10 mouse cellular contexts compared by ENCODE assay signal in the genomic region with DNA sequence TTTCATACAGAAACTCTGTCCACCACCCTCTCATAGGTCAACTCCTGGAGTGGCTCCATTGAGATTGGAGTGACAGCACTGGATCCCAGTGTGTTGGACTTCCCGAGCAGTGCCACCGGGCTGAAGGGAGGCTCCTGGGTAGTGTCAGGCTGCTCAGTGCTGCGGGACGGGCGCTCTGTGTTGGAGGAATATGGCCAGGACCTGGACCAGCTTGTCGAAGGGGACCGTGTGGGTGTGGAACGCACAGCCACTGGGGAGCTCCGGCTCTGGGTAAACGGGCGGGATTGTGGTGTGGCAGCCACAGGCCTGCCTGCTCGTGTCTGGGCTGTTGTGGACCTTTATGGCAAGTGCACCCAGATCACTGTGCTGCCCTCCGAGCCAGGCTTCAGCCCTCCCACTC. TPM values are rescaled to one million over a fixed set of nuclear protein-coding genes. Genes with fewer than 3 reads are reported as not detected.
A peak's percentile ranks its signal among the peaks of the same experiment; 100 is the strongest.
DNase-seq lines count a peak whose midpoint lies in the region; ATAC-seq and TF ChIP-seq lines count a peak whose summit lies in the region.
"Had no signal": no experiment of that assay in that cellular context is flagged by ENCODE, and none has a peak within 500 bp of the region (broad histone marks: within the 10 kb centered on the region; RNA-seq: fewer than 3 reads in every experiment).

No protein-coding gene starts in this region.

- no peaks in the 10 kb centered on the region for H3K27me3 ChIP-seq in liver, embryonic 11.5 days (replicated peaks; ENCODE audit: control insufficient read depth, insufficient read depth, low read length)
- H3K27me3 ChIP-seq in embryonic facial prominence, embryonic 15.5 days: no peaks in the 10 kb centered on the region
- H3K27me3 ChIP-seq in intestine, embryonic 14.5 days (replicated peaks; ENCODE audit: control insufficient read depth, insufficient read depth, low read length): no peaks in the 10 kb centered on the region
- H3K27me3 ChIP-seq in midbrain, postnatal 0 days (ENCODE audit: insufficient read depth, low read length): no peaks in the 10 kb centered on the region

- DNase-seq in liver, embryonic 11.5 days (ENCODE audit: low spot score): no peak
- DNase-seq in liver: no peak
- no peak for DNase-seq in intestine, embryonic 14.5 days (ENCODE audit: low spot score)
- DNase-seq in midbrain, postnatal 0 days (ENCODE audit: low spot score): no peak
- DNase-seq in frontal cortex, postnatal 14 days (ENCODE audit: low spot score in 2 of 2): no peak
- no peak for DNase-seq in cerebellum, adult 11-12 months
- DNase-seq in thymus, postnatal 25 days: no peak
- DNase-seq: gastrocnemius, postnatal 14 days had no signal

- WGBS in liver, embryonic 11.5 days: 84% methylated on average over 13 of the region's 13 CpGs
- WGBS in embryonic facial prominence, embryonic 15.5 days: 87% methylated on average over 13 of the region's 13 CpGs
- 85% methylated on average over 13 of the region's 13 CpGs for WGBS in intestine, embryonic 14.5 days
- 91% methylated on average over 13 of the region's 13 CpGs for whole genome bisulfite sequencing in midbrain, postnatal 0 days

- no peak for TF ChIP-seq CTCF in midbrain, postnatal 0 days (IDR thresholded peaks at IDR 0.05)

- H3K4me2 ChIP-seq in liver, embryonic 11.5 days: peak overlapping the region; percentile 94
- H3K4me2 ChIP-seq in embryonic facial prominence, embryonic 15.5 days (replicated peaks): peak overlapping the region; percentile 83
- H3K4me2 ChIP-seq in intestine, embryonic 14.5 days (ENCODE audit: low read length): peak overlapping the region; percentile 76
- peak overlapping the region; percentile 86 for H3K4me2 ChIP-seq in midbrain, postnatal 0 days (ENCODE audit: low read depth, low read length, poor library complexity, severe bottlenecking)

- peaks cover 44% of the 10 kb centered on the region for H3K36me3 ChIP-seq in liver, embryonic 11.5 days (ENCODE audit: control insufficient read depth, insufficient read depth, low read length)
- H3K36me3 ChIP-seq in embryonic facial prominence, embryonic 15.5 days: peaks cover 42% of the 10 kb centered on the region
- peaks cover 49% of the 10 kb centered on the region for H3K36me3 ChIP-seq in intestine, embryonic 14.5 days (ENCODE audit: control insufficient read depth, insufficient read depth, low read length)
- H3K36me3 ChIP-seq in midbrain, postnatal 0 days (ENCODE audit: insufficient read depth, low read length): peaks cover 39% of the 10 kb centered on the region

- H3K9ac ChIP-seq in liver, embryonic 11.5 days (ENCODE audit: low read depth, low read length): peak overlapping the region; percentile 91
- no peak overlapping the region for H3K9ac ChIP-seq in embryonic facial prominence, embryonic 15.5 days
- peak overlapping the region; percentile 92; the same call in 1 of the 2 replicates for H3K9ac ChIP-seq in intestine, embryonic 14.5 days (ENCODE audit: low read length)
- peak overlapping the region; percentile 89; the same call in 1 of the 2 replicates for H3K9ac ChIP-seq in midbrain, postnatal 0 days (replicated peaks; ENCODE audit: low read length, poor library complexity, severe bottlenecking)

- H3K9me3 ChIP-seq in liver, embryonic 11.5 days (ENCODE audit: control insufficient read depth, low read length): no peaks in the 10 kb centered on the region
- H3K9me3 ChIP-seq in embryonic facial prominence, embryonic 15.5 days (replicated peaks): no peaks in the 10 kb centered on the region
- no peaks in the 10 kb centered on the region for H3K9me3 ChIP-seq in intestine, embryonic 14.5 days (ENCODE audit: control insufficient read depth, low read length)
- H3K9me3 ChIP-seq in midbrain, postnatal 0 days (ENCODE audit: low read length): no peaks in the 10 kb centered on the region

- H3K4me1 ChIP-seq in liver, embryonic 11.5 days (replicated peaks; ENCODE audit: control insufficient read depth, insufficient read depth, low read length): peaks cover 21% of the 10 kb centered on the region
- H3K4me1 ChIP-seq in embryonic facial prominence, embryonic 15.5 days: peaks cover 27% of the 10 kb centered on the region
- peaks cover 23% of the 10 kb centered on the region for H3K4me1 ChIP-seq in intestine, embryonic 14.5 days (replicated peaks; ENCODE audit: control insufficient read depth, insufficient read depth, low read length)
- H3K4me1 ChIP-seq in midbrain, postnatal 0 days (ENCODE audit: insufficient read depth, low read length): peaks cover 6% of the 10 kb centered on the region; the same call in 1 of the 2 replicates

- 0 out of 2 replicates have a peak overlapping the region, but pooled peaks have one; percentile 1 for H3K27ac ChIP-seq in liver, embryonic 11.5 days (ENCODE audit: low read depth, low read length)
- no peak overlapping the region for H3K27ac ChIP-seq in embryonic facial prominence, embryonic 15.5 days (replicated peaks)
- H3K27ac ChIP-seq in intestine, embryonic 14.5 days (ENCODE audit: low read depth): no peak overlapping the region
- 0 out of 2 replicates have a peak overlapping the region, but pooled peaks have one; percentile 94 for H3K27ac ChIP-seq in midbrain, postnatal 0 days (ENCODE audit: low read depth, low read length)

- peak overlapping the region; percentile 85 for H3K4me3 ChIP-seq in liver, embryonic 11.5 days (ENCODE audit: low read depth, low read length)
- peak overlapping the region; percentile 72 for H3K4me3 ChIP-seq in embryonic facial prominence, embryonic 15.5 days (replicated peaks)
- peak overlapping the region; percentile 70 for H3K4me3 ChIP-seq in intestine, embryonic 14.5 days (ENCODE audit: low read depth, low read length)
- no peak overlapping the region for H3K4me3 ChIP-seq in midbrain, postnatal 0 days (ENCODE audit: low read depth, low read length)

- no peak for ATAC-seq in liver, embryonic 11.5 days (replicated peaks; ENCODE audit: low FRiP score)
- ATAC-seq in embryonic facial prominence, embryonic 15.5 days (ENCODE audit: insufficient number of reproducible peaks, low FRiP score, low TSS enrichment, low read depth): no peak
- no peak for ATAC-seq in intestine, embryonic 14.5 days (replicated peaks; ENCODE audit: low FRiP score, low TSS enrichment, low read depth)
- ATAC-seq in midbrain, postnatal 0 days (ENCODE audit: low FRiP score): no peak

RNA-seq across cellular contexts. Expression of a gene that starts 2.1 kb away (rescaled TPM):
- polyA plus RNA-seq in liver, embryonic 11.5 days (2014; fragmentation: Nextera tagmentation; extraction: Ambion mirVana): 9.5 and 10.5 TPM in 2 replicates
- 7.8 and 8.5 TPM in 2 replicates for polyA plus RNA-seq in embryonic facial prominence, embryonic 15.5 days (2015; fragmentation: Nextera tagmentation; extraction: Ambion mirVana)
- polyA plus RNA-seq in intestine, embryonic 14.5 days (2014; fragmentation: Nextera tagmentation; extraction: Ambion mirVana): 13.3 and 14.5 TPM in 2 replicates
- total RNA-seq in midbrain, postnatal 0 days (2014; rRNA removed): 112 and 118 TPM in 2 replicates
- polyA plus RNA-seq in midbrain, postnatal 0 days (2015; fragmentation: Nextera tagmentation; extraction: Ambion mirVana): 15.2 and 16.7 TPM in 2 replicates

RNA-seq across cellular contexts. Expression of a gene that starts 2.2 kb away (rescaled TPM):
- polyA plus RNA-seq in liver, embryonic 11.5 days (2014; fragmentation: Nextera tagmentation; extraction: Ambion mirVana): 3.2 and 4.0 TPM in 2 replicates
- 8.7 and 9.4 TPM in 2 replicates for polyA plus RNA-seq in embryonic facial prominence, embryonic 15.5 days (2015; fragmentation: Nextera tagmentation; extraction: Ambion mirVana)
- polyA plus RNA-seq in intestine, embryonic 14.5 days (2014; fragmentation: Nextera tagmentation; extraction: Ambion mirVana): 8.8 and 10.7 TPM in 2 replicates
- total RNA-seq in midbrain, postnatal 0 days (2014; rRNA removed): 3.3 and 8.7 TPM in 2 replicates
- 4.8 and 6.2 TPM in 2 replicates for polyA plus RNA-seq in midbrain, postnatal 0 days (2015; fragmentation: Nextera tagmentation; extraction: Ambion mirVana)
- total RNA-seq: monocyte, adult 5-6 weeks had no signal

RNA-seq across cellular contexts. Expression of a gene that starts 7.6 kb away (rescaled TPM):
- polyA plus RNA-seq in liver, embryonic 11.5 days (2014; fragmentation: Nextera tagmentation; extraction: Ambion mirVana): 8.6 and 8.7 TPM in 2 replicates
- polyA plus RNA-seq in embryonic facial prominence, embryonic 15.5 days (2015; fragmentation: Nextera tagmentation; extraction: Ambion mirVana): 1.8 and 2.3 TPM in 2 replicates
- 8.1 and 9.3 TPM in 2 replicates for polyA plus RNA-seq in intestine, embryonic 14.5 days (2014; fragmentation: Nextera tagmentation; extraction: Ambion mirVana)
- 0.66 TPM in 1 of 2 replicates, not detected in the other for total RNA-seq in midbrain, postnatal 0 days (2014; rRNA removed)
- 0.14 TPM in 1 of 2 replicates, not detected in the other for polyA plus RNA-seq in midbrain, postnatal 0 days (2015; fragmentation: Nextera tagmentation; extraction: Ambion mirVana)

RNA-seq across cellular contexts. Expression of a gene that starts 10.7 kb away (rescaled TPM):
- polyA plus RNA-seq in liver, embryonic 11.5 days (2014; fragmentation: Nextera tagmentation; extraction: Ambion mirVana): 121 and 130 TPM in 2 replicates
- 84.5 and 85.1 TPM in 2 replicates for polyA plus RNA-seq in embryonic facial prominence, embryonic 15.5 days (2015; fragmentation: Nextera tagmentation; extraction: Ambion mirVana)
- polyA plus RNA-seq in intestine, embryonic 14.5 days (2014; fragmentation: Nextera tagmentation; extraction: Ambion mirVana): 71.2 and 72.3 TPM in 2 replicates
- 45.8 and 47.6 TPM in 2 replicates for total RNA-seq in midbrain, postnatal 0 days (2014; rRNA removed)
- polyA plus RNA-seq in midbrain, postnatal 0 days (2015; fragmentation: Nextera tagmentation; extraction: Ambion mirVana): 60.3 and 64.3 TPM in 2 replicates

RNA-seq across cellular contexts. Expression of a gene that starts 18.8 kb away (rescaled TPM):
- 2,995 and 3,090 TPM in 2 replicates for polyA plus RNA-seq in liver, embryonic 11.5 days (2014; fragmentation: Nextera tagmentation; extraction: Ambion mirVana)
- polyA plus RNA-seq in embryonic facial prominence, embryonic 15.5 days (2015; fragmentation: Nextera tagmentation; extraction: Ambion mirVana): 1,531 and 1,570 TPM in 2 replicates
- polyA plus RNA-seq in intestine, embryonic 14.5 days (2014; fragmentation: Nextera tagmentation; extraction: Ambion mirVana): 1,854 and 1,877 TPM in 2 replicates
- total RNA-seq in midbrain, postnatal 0 days (2014; rRNA removed): 452 and 486 TPM in 2 replicates
- polyA plus RNA-seq in midbrain, postnatal 0 days (2015; fragmentation: Nextera tagmentation; extraction: Ambion mirVana): 1,054 and 1,096 TPM in 2 replicates

Comparison
In these comparisons a context has a peak if more than half of its experiments do, and no peak if none do; other contexts are left out.
1. H3K27ac ChIP-seq: peak in liver, embryonic 11.5 days (single experiment) and midbrain, postnatal 0 days (single experiment); none in embryonic facial prominence, embryonic 15.5 days (single experiment) and intestine, embryonic 14.5 days (single experiment).
2. Peak in every context shown above with its lines, with median percentiles within 50 percentile points of each other: H3K4me2 ChIP-seq.